Mouse (Mus musculus) lung, postnatal 14 days (tissue): ENCODE measurements around the gene Nxpe5.
"Not testable (repeated sequence)": the region's sequence is repeated elsewhere in the genome, so short reads cannot be mapped to it uniquely, and the experiment has no call there.

ENCODE experiments used
- DNase-seq: peaks from one replicate; pipeline ENCODE4 v3.0.0; 2021

Nxpe5 gene

GRCm38 (mm10) chr5:138225700-138226099, at the start of gene Nxpe5:
Nxpe5 (plus strand) TSS chr5:138225898.
- DNase-seq: no peak

GRCm38 (mm10) chr5:138186950-138187638, 38.6 kb upstream of the Nxpe5 start, which contains the start of the genes Taf6 and Cnpy4:
Taf6 (minus strand) TSS chr5:138187451.
Cnpy4 (plus strand) TSS chr5:138187485.
- peak; percentile 87 for DNase-seq

GRCm38 (mm10) chr5:138187661-138188306, 37.9 kb upstream of the Nxpe5 start:
- peak; percentile 72 for DNase-seq

GRCm38 (mm10) chr5:138193771-138194727, 31.6 kb upstream of the Nxpe5 start, which contains the start of gene Mblac1:
Mblac1 (plus strand) TSS chr5:138194314.
- peak; percentile 86 for DNase-seq

GRCm38 (mm10) chr5:138194755-138195345, 30.8 kb upstream of the Nxpe5 start:
- DNase-seq: peak; percentile 27

GRCm38 (mm10) chr5:138195463-138195862, 30.2 kb upstream of the Nxpe5 start:
- DNase-seq: no peak

- DNase-seq: no peak
Observed at GRCm38 (mm10) chr5:138199576-138199975, 26.1 kb upstream of the Nxpe5 start.

- DNase-seq: no peak
Observed at GRCm38 (mm10) chr5:138202086-138202485, 23.6 kb upstream of the Nxpe5 start.

- no peak for DNase-seq
Observed at GRCm38 (mm10) chr5:138207253-138207652, 18.4 kb upstream of the Nxpe5 start.

GRCm38 (mm10) chr5:138207873-138208272, 17.8 kb upstream of the Nxpe5 start:
- no peak for DNase-seq

- DNase-seq: not testable (repeated sequence)
Observed at GRCm38 (mm10) chr5:138216632-138217031, 9.1 kb upstream of the Nxpe5 start.

GRCm38 (mm10) chr5:138219864-138220263, 5.8 kb upstream of the Nxpe5 start:
- DNase-seq: no peak

GRCm38 (mm10) chr5:138222111-138222510, 3.6 kb upstream of the Nxpe5 start:
- DNase-seq: peak; percentile 91

- no peak for DNase-seq
Observed at GRCm38 (mm10) chr5:138223287-138223686, 2.4 kb upstream of the Nxpe5 start.

- no peak for DNase-seq
Observed at GRCm38 (mm10) chr5:138226491-138226890, 793 bp downstream of the Nxpe5 start.

- no peak for DNase-seq
Observed at GRCm38 (mm10) chr5:138227367-138227766, 1.7 kb downstream of the Nxpe5 start.

- peak; percentile 35 for DNase-seq
Observed at GRCm38 (mm10) chr5:138228026-138228425, 2.3 kb downstream of the Nxpe5 start.

- DNase-seq: no peak
Observed at GRCm38 (mm10) chr5:138229511-138229910, 3.8 kb downstream of the Nxpe5 start.

GRCm38 (mm10) chr5:138233778-138234177, 8.1 kb downstream of the Nxpe5 start:
- no peak for DNase-seq

GRCm38 (mm10) chr5:138234224-138234623, 8.5 kb downstream of the Nxpe5 start:
- no peak for DNase-seq

GRCm38 (mm10) chr5:138241511-138241910, 15.8 kb downstream of the Nxpe5 start:
- DNase-seq: peak; percentile 11

- no peak for DNase-seq
Observed at GRCm38 (mm10) chr5:138251144-138251543, 25.4 kb downstream of the Nxpe5 start.

- no peak for DNase-seq
Observed at GRCm38 (mm10) chr5:138253061-138253460, 27.4 kb downstream of the Nxpe5 start.
